Mouse (Mus musculus): ENCODE data around the gene Vstm5. TPM values are rescaled to one million over a fixed set of nuclear protein-coding genes. Genes with fewer than 3 reads are reported as not detected.
"Not testable (repeated sequence)": the region's sequence is repeated elsewhere in the genome, so short reads cannot be mapped to it uniquely, and the experiment has no call there.

Vstm5 gene
- total and polyA plus RNA-seq, 2 experiments: 0.09 to 0.24 TPM

DNA sequence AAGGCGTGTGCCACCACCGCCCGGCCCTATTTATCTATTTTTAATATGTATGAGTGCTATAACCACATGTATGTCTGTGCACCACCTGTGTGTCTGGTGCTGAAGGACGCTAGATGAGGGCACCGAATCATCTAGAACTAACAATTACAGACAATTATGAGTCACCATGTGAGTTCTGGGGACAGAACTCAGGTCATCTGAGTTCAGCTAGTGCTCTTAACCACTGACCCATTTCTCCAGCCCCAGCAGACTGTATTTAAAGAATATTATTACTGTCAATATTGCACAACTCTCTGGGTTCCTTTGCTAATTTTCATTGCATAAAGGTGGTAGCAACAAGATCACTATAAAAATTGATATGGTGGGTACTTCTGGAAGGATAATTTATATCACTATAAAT is 61.2 kb downstream of the Vstm5 start:
- Histone ChIP-seq H3K27me3 (ENCODE audit: control insufficient read depth, insufficient read depth, low read length) (no peaks in the 10 kb centered on the region), H3K9ac (ENCODE audit: low read depth, low read length) (no peak overlapping the region), H3K27ac (replicated peaks; ENCODE audit: insufficient read depth, low read depth, low read length) (no peak overlapping the region), H3K36me3 (ENCODE audit: control insufficient read depth, insufficient read depth, low read length) (peaks cover 15% of the 10 kb centered on the region), H3K79me2 (ENCODE audit: control insufficient read depth, insufficient read depth, low read length) (no peaks in the 10 kb centered on the region), H3K4me3 (ENCODE audit: insufficient read depth, low read depth, low read length) (no peak overlapping the region), H3K4me1 (ENCODE audit: control insufficient read depth, insufficient read depth, low read length) (peaks cover 12% of the 10 kb centered on the region)
- no peak for TF ChIP-seq POLR2A (IDR thresholded peaks at IDR 0.05; ENCODE audit: extremely low read depth, insufficient read depth, low read length)
- TF ChIP-seq CTCF (IDR thresholded peaks at IDR 0.05; ENCODE audit: low read depth, low read length): no peak
- peak; percentile 58 for DNase-seq (ENCODE audit: extremely low read depth, low read depth, low spot score)
- WGBS: 42% methylated on average over 5 of the region's 5 CpGs

- WGBS: 3% methylated on average over 6 of the region's 6 CpGs
- peak; percentile 98 for DNase-seq (ENCODE audit: extremely low read depth, low read depth, low spot score)
- Histone ChIP-seq H3K79me2 (ENCODE audit: control insufficient read depth, insufficient read depth, low read length) (peaks cover 2% of the 10 kb centered on the region; the same call in 1 of the 2 replicates), H3K27me3 (ENCODE audit: control insufficient read depth, insufficient read depth, low read length) (no peaks in the 10 kb centered on the region), H3K27ac (replicated peaks; ENCODE audit: insufficient read depth, low read depth, low read length) (peak overlapping the region; percentile 71), H3K4me1 (ENCODE audit: control insufficient read depth, insufficient read depth, low read length) (peaks cover 14% of the 10 kb centered on the region), H3K36me3 (ENCODE audit: control insufficient read depth, insufficient read depth, low read length) (peaks cover 10% of the 10 kb centered on the region), H3K4me3 (ENCODE audit: insufficient read depth, low read depth, low read length) (peak overlapping the region; percentile 54), H3K9ac (ENCODE audit: low read depth, low read length) (peak overlapping the region; percentile 68)
- TF ChIP-seq CTCF (IDR thresholded peaks at IDR 0.05; ENCODE audit: low read depth, low read length) (no peak), POLR2A (IDR thresholded peaks at IDR 0.05; ENCODE audit: extremely low read depth, insufficient read depth, low read length) (peak; percentile 49; the same call in 1 of the 2 replicates)
Measured at GRCm38 (mm10) chr9:15301399-15301798, 62.6 kb downstream of the Vstm5 start.

- Histone ChIP-seq H3K27ac (replicated peaks; ENCODE audit: insufficient read depth, low read depth, low read length) (peak overlapping the region; percentile 31; the same call in 1 of the 2 replicates), H3K4me1 (ENCODE audit: control insufficient read depth, insufficient read depth, low read length) (peaks cover 15% of the 10 kb centered on the region)
- 73% methylated on average over 6 of the region's 6 CpGs for WGBS
- H3K27me3 ChIP-seq (ENCODE audit: control insufficient read depth, insufficient read depth, low read length); DNase-seq (ENCODE audit: extremely low read depth, low read depth, low spot score); H3K79me2 ChIP-seq (ENCODE audit: control insufficient read depth, insufficient read depth, low read length); H3K36me3 ChIP-seq (ENCODE audit: control insufficient read depth, insufficient read depth, low read length); H3K4me3 ChIP-seq (ENCODE audit: insufficient read depth, low read depth, low read length); H3K9ac ChIP-seq (ENCODE audit: low read depth, low read length): not testable (repeated sequence)
Measured at GRCm38 (mm10) chr9:15302006-15302405, 63.2 kb downstream of the Vstm5 start.

DNA sequence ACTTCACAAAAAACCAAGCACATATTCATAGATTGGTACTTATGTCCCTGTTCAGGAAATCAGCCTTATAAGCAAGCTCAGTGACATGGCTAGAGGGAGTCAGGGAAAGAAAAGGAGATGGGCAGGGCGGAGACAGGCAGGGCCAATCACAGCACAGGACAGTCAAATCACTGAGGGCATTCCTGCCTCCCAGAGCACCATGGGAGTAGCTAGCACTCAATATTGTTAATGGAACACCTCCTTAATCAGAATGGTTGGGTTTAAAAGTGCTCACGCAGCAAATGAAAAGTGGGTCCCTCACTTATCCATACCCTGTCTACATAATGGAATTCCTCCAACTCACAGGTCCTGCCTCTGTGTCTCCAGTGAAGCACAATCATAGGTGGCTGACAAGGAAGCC is 64.0 kb downstream of the Vstm5 start:
- H3K36me3 ChIP-seq (ENCODE audit: control insufficient read depth, insufficient read depth, low read length): 0 out of 2 replicates have a peak, but pooled peaks cover 2% of the 10 kb centered on the region
- 0 out of 2 replicates have a peak overlapping the region, but pooled peaks have one; percentile 1 for H3K27ac ChIP-seq (replicated peaks; ENCODE audit: insufficient read depth, low read depth, low read length)
- TF ChIP-seq POLR2A (IDR thresholded peaks at IDR 0.05; ENCODE audit: extremely low read depth, insufficient read depth, low read length) (no peak), CTCF (IDR thresholded peaks at IDR 0.05; ENCODE audit: low read depth, low read length) (no peak)
- 72% methylated on average over 2 of the region's 2 CpGs for WGBS
- peaks cover 17% of the 10 kb centered on the region for H3K4me1 ChIP-seq (ENCODE audit: control insufficient read depth, insufficient read depth, low read length)
- no peak overlapping the region for H3K9ac ChIP-seq (ENCODE audit: low read depth, low read length)
- no peak overlapping the region for H3K4me3 ChIP-seq (ENCODE audit: insufficient read depth, low read depth, low read length)
- DNase-seq (ENCODE audit: extremely low read depth, low read depth, low spot score): peak; percentile 55
- H3K27me3 ChIP-seq (ENCODE audit: control insufficient read depth, insufficient read depth, low read length): no peaks in the 10 kb centered on the region
- H3K79me2 ChIP-seq (ENCODE audit: control insufficient read depth, insufficient read depth, low read length): peaks cover 3% of the 10 kb centered on the region; the same call in 1 of the 2 replicates

GRCm38 (mm10) chr9:15305503-15306397 is 66.9 kb downstream of the Vstm5 start, which contains the start of gene Taf1d:
Gene Taf1d (plus strand): TSS chr9:15306214.
- Histone ChIP-seq H3K36me3 (ENCODE audit: control insufficient read depth, insufficient read depth, low read length) (peaks cover 26% of the 10 kb centered on the region), H3K4me1 (ENCODE audit: control insufficient read depth, insufficient read depth, low read length) (peaks cover 17% of the 10 kb centered on the region), H3K79me2 (ENCODE audit: control insufficient read depth, insufficient read depth, low read length) (peaks cover 3% of the 10 kb centered on the region; the same call in 1 of the 2 replicates), H3K27ac (replicated peaks; ENCODE audit: insufficient read depth, low read depth, low read length) (peak within 1 kb of the TSS; percentile 76), H3K4me3 (ENCODE audit: insufficient read depth, low read depth, low read length) (peak within 1 kb of the TSS; percentile 79), H3K27me3 (ENCODE audit: control insufficient read depth, insufficient read depth, low read length) (no peaks in the 10 kb centered on the region), H3K9ac (ENCODE audit: low read depth, low read length) (peak within 1 kb of the TSS; percentile 93)
- WGBS: 3% methylated on average over 45 of the region's 45 CpGs
- peak; percentile 93 for DNase-seq (ENCODE audit: extremely low read depth, low read depth, low spot score)
- TF ChIP-seq POLR2A (IDR thresholded peaks at IDR 0.05; ENCODE audit: extremely low read depth, insufficient read depth, low read length) (peak; percentile 88), CTCF (IDR thresholded peaks at IDR 0.05; ENCODE audit: low read depth, low read length) (no peak)
